Mouse (Mus musculus) midbrain, postnatal 0 days (tissue): ENCODE results near the gene Plpp3. TPM values are rescaled to one million over a fixed set of nuclear protein-coding genes. Genes with fewer than 3 reads are reported as not detected.

Experiments used
- ATAC-seq: fragments of 200-750 bp; cut with Nextera tagmentation; 2 replicates; pipeline ENCODE4 v1.8.0; 2017; ENCODE audit warnings: moderate number of reproducible peaks, mild to moderate bottlenecking, moderate TSS enrichment, moderate library complexity; ENCODE audit not compliant: low FRiP score
- DNase-seq: peaks from one replicate; pipeline ENCODE4 v3.0.0-alpha.2; 2015; ENCODE audit warnings: low spot score
- H3K27ac ChIP-seq: fragments of 300-500 bp; sonication (generic); 2 replicates; pipeline ENCODE4 v1.5.1; 2014; ENCODE audit warnings: low read depth, mild to moderate bottlenecking, low read length, mixed read lengths
- H3K27me3 ChIP-seq: fragments of 300-500 bp; sonication (generic); 2 replicates; pipeline ENCODE4 v1.6.1; 2014; ENCODE audit warnings: low read length, control low read depth, mixed read lengths; ENCODE audit not compliant: insufficient read depth
- H3K36me3 ChIP-seq: fragments of 300-500 bp; sonication (generic); 2 replicates; pipeline ENCODE4 v1.6.1; 2014; ENCODE audit warnings: low read length, control low read depth, mixed read lengths; ENCODE audit not compliant: insufficient read depth
- H3K4me1 ChIP-seq: fragments of 300-500 bp; sonication (generic); 2 replicates; pipeline ENCODE4 v1.6.1; 2014; ENCODE audit warnings: mild to moderate bottlenecking, control low read depth, antibody characterized with exemption, low read length, mixed read lengths; ENCODE audit not compliant: insufficient read depth
- H3K4me2 ChIP-seq: fragments of 300-500 bp; sonication (generic); 2 replicates; pipeline ENCODE4 v1.6.1; 2014; ENCODE audit warnings: low read depth, mild to moderate bottlenecking, low read length, mixed read lengths; ENCODE audit not compliant: poor library complexity, severe bottlenecking
- H3K4me3 ChIP-seq: fragments of 300-500 bp; sonication (generic); 2 replicates; pipeline ENCODE4 v1.5.1; 2014; ENCODE audit warnings: low read depth, mild to moderate bottlenecking, low read length, moderate library complexity
- H3K9ac ChIP-seq: fragments of 300-500 bp; sonication (generic); replicated peaks from 2 replicates; pipeline ENCODE4 v1.6.1; 2014; ENCODE audit warnings: mild to moderate bottlenecking, low read length, moderate library complexity, mixed read lengths; ENCODE audit not compliant: poor library complexity, severe bottlenecking
- H3K9me3 ChIP-seq: fragments of 300-500 bp; sonication (generic); 2 replicates; pipeline ENCODE4 v1.6.1; 2016; ENCODE audit warnings: low read length, control low read depth
- CTCF ChIP-seq: IDR thresholded peaks from 2 replicates; pipeline ENCODE4 v1.5.1; 2016; ENCODE audit warnings: antibody characterized with exemption, mild to moderate bottlenecking
- WGBS: fragments of 180-500 bp; shearing (Covaris S2); extraction: QIAGEN DNeasy Blood & Tissue Kit; methylation state at CpG from one replicate; pipeline ENCODE4 v1.1.7; 2014; 5-methylcytosine and 5-hydroxymethylcytosine counted together
- polyA plus RNA-seq: library from polyadenylated mRNA; unstranded; fragments of >200 nt; fragmentation: Nextera tagmentation; extraction: Ambion mirVana; gene quantifications from 2 replicates; pipeline ENCODE4 v1.2.1, GENCODE M21; 2015
- total RNA-seq: library from RNA; depleted of rRNA; stranded (reverse); fragments of >200 nt; gene quantifications from 2 replicates; pipeline ENCODE4 v1.2.3, GENCODE M21; 2014

The Plpp3 gene
- total and polyA plus RNA-seq, 2 experiments from 2014 or later: 142 to 148 TPM

DNA sequence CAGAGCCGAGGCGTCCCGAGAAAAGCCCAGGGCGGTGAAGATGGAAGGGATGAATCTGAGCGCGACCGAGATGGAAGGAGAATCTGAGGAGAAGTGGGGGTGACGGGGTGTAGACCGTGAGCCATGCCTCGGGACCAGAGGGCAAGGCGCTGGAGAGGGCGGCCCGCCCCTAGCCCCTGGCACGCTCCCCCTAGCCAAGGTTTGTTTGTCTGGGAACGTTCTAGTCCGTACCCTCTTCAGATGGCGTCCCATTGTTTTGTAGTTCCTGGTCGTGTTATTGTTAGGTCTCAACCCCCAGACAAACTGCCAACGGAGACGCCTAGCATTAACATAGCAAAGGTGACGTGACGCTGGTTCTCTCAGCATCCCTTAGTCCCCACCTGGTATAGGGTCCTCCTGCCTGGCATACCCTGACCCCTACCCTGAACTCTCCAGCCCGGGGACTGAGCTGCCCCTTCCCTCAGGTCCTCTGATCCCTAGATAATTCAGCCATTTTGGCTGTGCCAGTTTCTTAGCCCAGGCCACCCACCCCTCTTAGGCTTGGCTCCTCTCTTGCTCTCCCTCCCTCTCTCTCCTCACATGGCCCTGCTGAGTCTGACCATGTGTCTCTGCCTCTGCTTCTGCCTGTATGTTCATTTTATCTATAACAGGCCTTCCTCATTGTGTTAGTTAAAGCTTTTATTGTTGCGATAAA lies 47.0 kb upstream of the Plpp3 start:
- Histone ChIP-seq H3K27ac (peak overlapping the region; percentile 87), H3K36me3 (no peaks in the 10 kb centered on the region), H3K4me2 (peak overlapping the region; percentile 77), H3K9ac (peak overlapping the region; percentile 87), H3K4me1 (peaks cover 5% of the 10 kb centered on the region; the same call in 1 of the 2 replicates), H3K27me3 (no peaks in the 10 kb centered on the region), H3K9me3 (no peaks in the 10 kb centered on the region), H3K4me3 (peak overlapping the region; percentile 82)
- no peak for TF ChIP-seq CTCF
- ATAC-seq (peak; percentile 82), DNase-seq (peak; percentile 68)
- WGBS: 2% methylated on average over 22 of the region's 24 CpGs

DNA sequence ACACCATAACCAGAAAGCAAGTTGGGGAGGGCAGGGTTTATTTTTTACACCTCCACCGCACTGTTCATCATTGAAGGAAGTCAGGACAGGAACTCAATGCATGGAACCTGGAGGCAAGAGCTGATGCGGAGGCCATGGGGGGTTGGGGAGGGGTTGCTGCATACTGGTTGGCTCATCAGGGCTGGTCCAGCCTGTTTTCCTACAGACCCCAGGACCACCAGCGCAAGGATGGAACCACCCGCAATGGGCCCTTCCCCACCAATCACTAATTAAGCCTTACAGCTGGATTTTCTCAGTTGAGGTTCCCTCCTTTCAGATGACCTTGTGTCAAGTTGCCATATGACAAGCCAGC lies 46.5 kb upstream of the Plpp3 start:
- no peak for ATAC-seq
- peaks cover 5% of the 10 kb centered on the region; the same call in 1 of the 2 replicates for H3K4me1 ChIP-seq
- H3K9me3 ChIP-seq: no peaks in the 10 kb centered on the region
- peak overlapping the region; percentile 77 for H3K4me2 ChIP-seq
- peak overlapping the region; percentile 87 for H3K9ac ChIP-seq
- H3K36me3 ChIP-seq: no peaks in the 10 kb centered on the region
- no peak for TF ChIP-seq CTCF
- no peak for DNase-seq
- WGBS: 59% methylated on average over 4 of the region's 4 CpGs
- peak overlapping the region; percentile 82; the same call in 1 of the 2 replicates for H3K4me3 ChIP-seq
- peak overlapping the region; percentile 87; the same call in 1 of the 2 replicates for H3K27ac ChIP-seq
- H3K27me3 ChIP-seq: no peaks in the 10 kb centered on the region

DNA sequence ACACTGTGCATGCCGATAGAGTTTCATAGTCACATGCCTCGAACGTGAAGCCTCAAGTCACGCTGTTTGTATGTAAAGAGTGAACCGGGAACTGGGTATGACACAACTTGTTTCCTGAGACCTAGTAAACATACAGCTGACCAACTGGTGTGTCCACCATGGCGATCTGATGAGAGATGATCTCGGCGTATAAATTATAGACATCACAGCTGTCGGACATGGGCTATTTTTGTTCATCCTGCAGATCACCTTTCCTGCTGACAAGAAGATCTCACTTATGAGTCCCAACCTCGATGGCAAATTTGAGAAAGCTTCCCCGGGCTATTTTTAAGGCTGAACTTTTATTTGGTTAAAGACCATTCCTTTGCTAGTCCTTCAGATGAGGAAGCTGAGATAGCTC lies 45.4 kb upstream of the Plpp3 start:
- TF ChIP-seq CTCF: no peak
- Histone ChIP-seq H3K4me2 (no peak overlapping the region), H3K4me1 (peaks cover 5% of the 10 kb centered on the region; the same call in 1 of the 2 replicates), H3K27ac (no peak overlapping the region), H3K9me3 (no peaks in the 10 kb centered on the region), H3K4me3 (no peak overlapping the region), H3K9ac (no peak overlapping the region), H3K36me3 (no peaks in the 10 kb centered on the region), H3K27me3 (no peaks in the 10 kb centered on the region)
- ATAC-seq (no peak), DNase-seq (no peak)
- 92% methylated on average over 11 of the region's 11 CpGs for WGBS

DNA sequence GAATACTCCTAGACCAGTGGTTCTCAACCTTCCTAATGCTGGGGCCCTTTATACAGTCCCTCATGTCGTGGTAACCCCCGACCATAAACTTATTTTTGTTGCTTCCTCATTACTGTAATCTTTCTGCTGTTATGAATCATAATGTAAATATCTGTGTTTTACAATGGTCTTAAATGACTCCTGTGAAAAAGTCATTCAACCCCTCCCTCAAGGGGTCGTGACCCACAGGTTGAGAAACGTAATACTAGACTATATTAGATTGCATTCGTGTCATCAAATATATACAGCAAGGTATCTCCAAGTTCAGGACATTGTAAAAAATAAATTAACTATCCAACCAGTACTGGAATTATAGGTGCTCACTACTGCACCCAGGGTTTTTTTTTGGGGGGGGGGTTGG lies 44.1 kb upstream of the Plpp3 start:
- Histone ChIP-seq H3K27me3 (no peaks in the 10 kb centered on the region), H3K36me3 (no peaks in the 10 kb centered on the region), H3K4me3 (no peak overlapping the region), H3K9me3 (no peaks in the 10 kb centered on the region), H3K4me2 (no peak overlapping the region), H3K9ac (no peak overlapping the region), H3K4me1 (no peaks in the 10 kb centered on the region), H3K27ac (no peak overlapping the region)
- ATAC-seq (no peak), DNase-seq (no peak)
- no peak for TF ChIP-seq CTCF
- WGBS: 91% methylated on average over 5 of the region's 5 CpGs

DNA sequence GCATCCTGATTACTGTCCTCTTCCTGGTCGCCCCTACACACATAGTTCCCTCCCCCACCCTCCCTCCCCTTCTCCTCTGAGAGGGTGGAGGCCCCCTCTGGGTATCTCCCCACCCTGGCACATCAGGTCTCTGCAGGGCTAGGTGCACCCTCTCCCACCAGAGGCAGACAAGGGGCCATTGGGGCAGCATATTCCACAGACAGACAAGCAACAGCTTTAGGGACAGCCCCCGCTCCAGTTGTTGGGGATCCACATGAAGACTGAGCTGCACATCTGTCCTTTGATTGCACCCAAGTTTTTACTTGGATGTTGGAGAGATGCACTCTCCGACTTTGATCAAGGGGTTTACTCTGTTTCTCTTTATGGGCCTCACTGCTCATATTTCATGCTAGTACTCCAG lies 43.7 kb upstream of the Plpp3 start:
- ATAC-seq (no peak), DNase-seq (no peak)
- Histone ChIP-seq H3K4me2 (no peak overlapping the region), H3K27me3 (no peaks in the 10 kb centered on the region), H3K27ac (no peak overlapping the region), H3K4me1 (no peaks in the 10 kb centered on the region), H3K36me3 (no peaks in the 10 kb centered on the region), H3K9ac (no peak overlapping the region), H3K9me3 (no peaks in the 10 kb centered on the region), H3K4me3 (no peak overlapping the region)
- WGBS: 90% methylated on average over 3 of the region's 3 CpGs
- TF ChIP-seq CTCF: no peak

DNA sequence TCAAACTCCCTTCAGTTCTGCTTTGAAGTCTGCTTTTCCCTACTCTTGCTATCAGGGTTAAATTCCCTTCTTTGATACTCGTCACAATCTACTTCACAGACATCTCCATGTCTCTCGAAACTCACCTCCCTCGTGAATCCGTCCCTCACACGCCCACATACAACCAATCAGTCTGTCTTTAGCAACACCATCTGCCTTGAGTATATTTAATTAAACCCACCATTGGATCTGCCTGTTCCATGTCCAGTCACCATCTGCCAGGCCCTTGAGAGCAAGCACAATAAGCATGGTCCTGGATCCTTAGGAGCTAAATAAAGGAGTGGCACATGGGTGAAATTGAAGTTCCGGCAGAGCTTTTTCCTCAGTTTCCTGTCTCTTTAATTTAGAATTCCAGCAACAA lies 36.1 kb upstream of the Plpp3 start:
- Histone ChIP-seq H3K4me2 (no peak overlapping the region), H3K27me3 (no peaks in the 10 kb centered on the region), H3K4me3 (no peak overlapping the region), H3K4me1 (no peaks in the 10 kb centered on the region), H3K36me3 (no peaks in the 10 kb centered on the region), H3K9ac (no peak overlapping the region), H3K27ac (no peak overlapping the region), H3K9me3 (no peaks in the 10 kb centered on the region)
- WGBS: 66% methylated on average over 6 of the region's 6 CpGs
- peak; percentile 28 for DNase-seq
- TF ChIP-seq CTCF: no peak
- no peak for ATAC-seq
